Mouse (Mus musculus) lung, embryonic 14.5 days (tissue): Measurements from ENCODE around the gene Tctn3. TPM values are rescaled to one million over a fixed set of nuclear protein-coding genes. Genes with fewer than 3 reads are reported as not detected.
A peak's percentile ranks its signal among the peaks of the same experiment; 100 is the strongest.
"Not testable (repeated sequence)": the region's sequence is repeated elsewhere in the genome, so short reads cannot be mapped to it uniquely, and the experiment has no call there.

ENCODE experiments used
- ATAC-seq: fragments of 200-750 bp; cut with Nextera tagmentation; 2 replicates; pipeline ENCODE4 v1.8.0; 2017; ENCODE audit warnings: mild to moderate bottlenecking, moderate TSS enrichment, moderate library complexity; ENCODE audit not compliant: insufficient read depth
- DNase-seq: peaks from one replicate; pipeline ENCODE4 v3.0.0-alpha.2; 2015
- H3K27ac ChIP-seq: fragments of 300-500 bp; sonication (generic); 2 replicates; pipeline ENCODE4 v1.5.1; 2014; ENCODE audit warnings: low read depth, mild to moderate bottlenecking, moderate library complexity
- H3K27me3 ChIP-seq: fragments of 300-500 bp; sonication (generic); 2 replicates; pipeline ENCODE4 v1.6.1; 2014; ENCODE audit warnings: low read length, control low read depth; ENCODE audit not compliant: insufficient read depth
- H3K36me3 ChIP-seq: fragments of 300-500 bp; sonication (generic); 2 replicates; pipeline ENCODE4 v1.6.1; 2014; ENCODE audit warnings: control low read depth; ENCODE audit not compliant: insufficient read depth
- H3K4me1 ChIP-seq: fragments of 300-500 bp; sonication (generic); 2 replicates; pipeline ENCODE4 v1.6.1; 2014; ENCODE audit warnings: antibody characterized with exemption, control low read depth; ENCODE audit not compliant: insufficient read depth
- H3K4me2 ChIP-seq: fragments of 300-500 bp; sonication (generic); 2 replicates; pipeline ENCODE4 v1.6.1; 2014; ENCODE audit warnings: mild to moderate bottlenecking
- H3K4me3 ChIP-seq: fragments of 300-500 bp; sonication (generic); 2 replicates; pipeline ENCODE4 v1.5.1; 2014; ENCODE audit warnings: low read depth, low read length
- H3K9ac ChIP-seq: fragments of 300-500 bp; sonication (generic); 2 replicates; pipeline ENCODE4 v1.6.1; 2014
- H3K9me3 ChIP-seq: fragments of 300-500 bp; sonication (generic); 2 replicates; pipeline ENCODE4 v1.6.1; 2016; ENCODE audit warnings: low read depth, low read length, control low read depth
- CTCF ChIP-seq: IDR thresholded peaks from 2 replicates; pipeline ENCODE4 v1.5.1; 2016; ENCODE audit warnings: antibody characterized with exemption, low read depth
- WGBS: fragments of 180-500 bp; shearing (Covaris S2); extraction: QIAGEN DNeasy Blood & Tissue Kit; methylation state at CpG from one replicate; pipeline ENCODE4 v1.1.7; 2014; 5-methylcytosine and 5-hydroxymethylcytosine counted together
- polyA plus RNA-seq: library from polyadenylated mRNA; unstranded; fragments of >200 nt; fragmentation: Nextera tagmentation; extraction: Ambion mirVana; gene quantifications from 2 replicates; pipeline ENCODE4 v1.2.1, GENCODE M21; 2014

Gene Tctn3
- polyA plus RNA-seq, 1 experiment from 2014 or later, result 11.2 TPM

DNA sequence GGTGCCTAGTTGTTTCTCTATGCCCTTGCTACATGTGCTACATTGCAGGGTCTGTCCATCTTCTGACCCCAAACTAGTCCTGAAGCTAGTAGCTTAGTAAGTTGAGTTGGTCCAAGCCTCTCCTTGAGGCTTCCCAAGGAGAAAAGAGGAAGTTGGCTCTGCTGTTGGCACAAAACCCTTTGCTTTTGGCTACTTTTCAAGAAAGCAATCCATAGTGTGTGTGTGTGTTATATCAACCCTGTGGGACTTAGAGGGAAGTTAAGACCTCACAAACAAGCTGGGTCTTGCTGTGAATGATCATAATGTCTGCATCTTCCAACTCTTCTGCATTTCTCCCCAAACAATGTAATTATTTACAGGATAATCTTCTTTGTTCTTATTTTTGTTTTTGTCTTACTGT is 16.9 kb upstream of the Tctn3 start:
- no peak overlapping the region for H3K27ac ChIP-seq
- DNase-seq (no peak), ATAC-seq (no peak)
- no peaks in the 10 kb centered on the region for H3K9me3 ChIP-seq
- no peak overlapping the region for H3K4me3 ChIP-seq
- H3K4me1 ChIP-seq, result no peaks in the 10 kb centered on the region
- TF ChIP-seq CTCF, result no peak
- no peak overlapping the region for H3K4me2 ChIP-seq
- no peaks in the 10 kb centered on the region for H3K27me3 ChIP-seq
- no peaks in the 10 kb centered on the region for H3K36me3 ChIP-seq
- no peak overlapping the region for H3K9ac ChIP-seq

- ATAC-seq (no peak), DNase-seq (peak; percentile 20)
- H3K36me3 ChIP-seq, result no peaks in the 10 kb centered on the region
- no peak overlapping the region for H3K4me3 ChIP-seq
- H3K27me3 ChIP-seq, result no peaks in the 10 kb centered on the region
- WGBS, result 42% methylated on average over 12 of the region's 12 CpGs
- no peak overlapping the region for H3K27ac ChIP-seq
- no peaks in the 10 kb centered on the region for H3K4me1 ChIP-seq
- no peak for TF ChIP-seq CTCF
- no peaks in the 10 kb centered on the region for H3K9me3 ChIP-seq
- no peak overlapping the region for H3K4me2 ChIP-seq
- H3K9ac ChIP-seq, result no peak overlapping the region
Observed at GRCm38 (mm10) chr19:40625935-40626334, 13.9 kb upstream of the Tctn3 start.

DNA sequence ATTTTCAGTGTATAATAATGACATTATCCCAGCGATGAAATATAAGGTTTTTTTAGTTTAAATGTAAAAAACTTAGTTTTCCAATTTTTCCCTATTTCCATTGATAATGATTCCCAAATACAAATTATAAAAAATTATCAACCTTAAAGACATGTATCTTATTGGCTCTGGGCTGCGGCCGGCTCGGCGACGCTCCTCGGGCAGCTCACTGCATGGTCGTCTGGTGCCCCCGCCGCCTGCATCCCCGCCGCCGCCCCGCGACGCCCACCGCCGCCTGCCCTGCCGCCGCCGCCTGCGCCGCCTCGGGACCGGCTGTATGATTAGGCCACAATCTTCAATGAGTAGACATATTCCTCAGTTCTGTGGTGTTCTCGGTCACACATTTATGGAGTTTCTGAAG is 9.6 kb upstream of the Tctn3 start:
- not testable (repeated sequence) for H3K27me3 ChIP-seq, H3K36me3 ChIP-seq, H3K9ac ChIP-seq, H3K27ac ChIP-seq, H3K4me1 ChIP-seq, H3K4me2 ChIP-seq, DNase-seq, H3K9me3 ChIP-seq, ATAC-seq, H3K4me3 ChIP-seq
- 27% methylated on average over 10 of the region's 26 CpGs for WGBS

DNA sequence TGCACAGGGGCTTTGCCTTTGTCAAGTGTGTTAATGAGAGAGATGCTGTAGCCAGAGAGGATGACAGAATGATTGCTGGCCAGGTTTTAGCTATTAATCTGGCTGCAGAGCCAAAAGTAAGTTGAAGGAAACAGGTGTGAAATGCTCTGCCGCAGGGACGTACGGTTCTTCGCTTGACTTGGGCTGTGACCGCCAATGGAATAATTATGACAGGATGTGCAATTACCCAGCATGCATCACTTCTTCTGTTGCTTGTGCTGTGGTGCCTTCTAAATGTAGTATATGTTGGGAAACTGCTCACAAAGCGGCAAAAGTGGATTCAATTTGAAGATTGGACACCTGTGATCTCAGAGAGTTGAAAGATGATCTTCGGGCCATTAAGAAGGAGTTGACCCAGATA is 4.0 kb upstream of the Tctn3 start:
- DNase-seq, result no peak
- 0 out of 2 replicates have a peak, but pooled peaks cover 3% of the 10 kb centered on the region for H3K4me1 ChIP-seq

DNA sequence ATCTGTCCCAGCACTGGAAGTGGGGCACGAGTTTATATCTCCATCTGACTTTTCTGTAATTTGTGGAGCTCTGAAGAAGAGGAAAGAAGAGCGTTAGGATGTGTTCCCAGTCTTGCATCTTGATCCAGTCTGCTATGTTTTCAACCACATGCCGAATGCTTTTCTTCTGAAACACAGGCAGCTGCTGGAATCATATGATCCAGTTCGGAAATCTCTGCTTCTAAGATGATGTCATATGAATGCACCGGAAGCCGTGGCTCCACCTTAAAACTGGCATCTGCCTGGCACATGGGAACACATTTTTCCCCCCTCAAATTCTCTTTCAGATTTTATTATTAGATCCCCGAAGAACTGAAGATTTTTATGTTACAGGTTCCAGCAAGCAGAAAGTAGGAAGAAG is 2.8 kb upstream of the Tctn3 start:
- no peaks in the 10 kb centered on the region for H3K27me3 ChIP-seq

More for the DNA sequence above, 4.0 kb upstream of the Tctn3 start:
- WGBS, result 78% methylated on average over 7 of the region's 7 CpGs
- H3K4me3 ChIP-seq, result no peak overlapping the region
- no peak overlapping the region for H3K27ac ChIP-seq
- no peak for TF ChIP-seq CTCF
- no peak overlapping the region for H3K9ac ChIP-seq
- no peak overlapping the region for H3K4me2 ChIP-seq
- H3K9me3 ChIP-seq, result no peaks in the 10 kb centered on the region
- no peaks in the 10 kb centered on the region for H3K36me3 ChIP-seq
- no peaks in the 10 kb centered on the region for H3K27me3 ChIP-seq
- no peak for ATAC-seq

DNA sequence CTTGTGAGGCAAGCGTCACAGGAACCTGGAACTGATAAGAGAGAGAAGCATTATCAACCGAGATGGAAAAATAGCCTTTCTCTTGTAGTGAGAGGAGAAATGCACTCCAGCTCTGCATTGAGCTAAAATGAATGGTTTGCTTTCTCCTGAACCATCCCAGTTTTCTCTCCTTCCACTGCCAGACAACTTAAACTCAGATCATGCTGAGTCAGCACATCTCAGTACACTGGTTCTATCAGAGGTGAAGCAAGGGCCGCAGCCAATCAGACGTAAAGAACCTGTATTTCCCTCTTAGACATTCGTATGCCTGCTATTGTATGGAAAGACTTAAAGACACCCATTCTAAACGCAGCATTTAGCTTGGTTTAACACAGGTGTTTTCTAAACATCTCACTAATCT is 4.4 kb downstream of the Tctn3 start:
- TF ChIP-seq CTCF, result no peak
- Histone ChIP-seq H3K36me3 (peaks cover 19% of the 10 kb centered on the region), H3K27ac (no peak overlapping the region), H3K4me3 (no peak overlapping the region), H3K9me3 (no peaks in the 10 kb centered on the region), H3K27me3 (no peaks in the 10 kb centered on the region), H3K4me2 (no peak overlapping the region), H3K4me1 (0 out of 2 replicates have a peak, but pooled peaks cover 3% of the 10 kb centered on the region), H3K9ac (no peak overlapping the region)
- no peak for DNase-seq
- WGBS, result 86% methylated on average over 6 of the region's 6 CpGs
- ATAC-seq, result no peak

More for the DNA sequence above, 2.8 kb upstream of the Tctn3 start:
- 73% methylated on average over 7 of the region's 7 CpGs for WGBS
- no peaks in the 10 kb centered on the region for H3K36me3 ChIP-seq
- DNase-seq (no peak), ATAC-seq (no peak)
- H3K4me1 ChIP-seq, result 0 out of 2 replicates have a peak, but pooled peaks cover 3% of the 10 kb centered on the region
- no peak overlapping the region for H3K4me3 ChIP-seq
- H3K9ac ChIP-seq, result no peak overlapping the region
- no peaks in the 10 kb centered on the region for H3K9me3 ChIP-seq
- no peak overlapping the region for H3K4me2 ChIP-seq
- no peak for TF ChIP-seq CTCF
- no peak overlapping the region for H3K27ac ChIP-seq

DNA sequence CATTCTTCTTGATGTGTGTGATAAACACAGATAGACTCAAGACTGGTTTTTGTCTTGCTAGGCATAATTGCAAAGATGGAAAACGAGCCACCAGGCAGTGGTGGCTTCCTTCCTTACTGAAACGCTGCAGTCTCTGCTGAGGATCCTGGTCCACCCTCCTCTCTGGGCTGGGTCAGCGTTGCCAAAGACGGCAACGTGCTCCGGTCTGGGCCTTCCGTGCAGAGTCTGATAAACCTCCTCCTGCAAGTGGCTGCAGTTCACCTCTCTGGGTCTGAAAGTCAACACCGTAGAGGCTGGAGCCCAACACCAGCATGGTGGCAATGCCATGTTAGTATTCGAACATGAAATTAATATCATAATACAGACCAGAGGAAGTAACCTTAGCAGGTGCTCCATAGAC is 6.8 kb downstream of the Tctn3 start:
- Histone ChIP-seq H3K9ac (no peak overlapping the region), H3K4me1 (no peaks in the 10 kb centered on the region), H3K36me3 (peaks cover 19% of the 10 kb centered on the region), H3K27ac (no peak overlapping the region), H3K9me3 (no peaks in the 10 kb centered on the region), H3K4me2 (no peak overlapping the region), H3K4me3 (no peak overlapping the region), H3K27me3 (no peaks in the 10 kb centered on the region)
- TF ChIP-seq CTCF, result no peak
- 87% methylated on average over 9 of the region's 9 CpGs for WGBS
- no peak for ATAC-seq
- DNase-seq, result no peak

- no peaks in the 10 kb centered on the region for H3K9me3 ChIP-seq
- no peaks in the 10 kb centered on the region for H3K4me1 ChIP-seq
- H3K27ac ChIP-seq, result no peak overlapping the region
- DNase-seq (no peak), ATAC-seq (no peak)
- no peak overlapping the region for H3K4me2 ChIP-seq
- no peak overlapping the region for H3K9ac ChIP-seq
- 88% methylated on average over 3 of the region's 3 CpGs for WGBS
- H3K36me3 ChIP-seq, result peaks cover 18% of the 10 kb centered on the region
- TF ChIP-seq CTCF, result no peak
- no peaks in the 10 kb centered on the region for H3K27me3 ChIP-seq
- H3K4me3 ChIP-seq, result no peak overlapping the region
Observed at GRCm38 (mm10) chr19:40601870-40602269, 10.2 kb downstream of the Tctn3 start.

DNA sequence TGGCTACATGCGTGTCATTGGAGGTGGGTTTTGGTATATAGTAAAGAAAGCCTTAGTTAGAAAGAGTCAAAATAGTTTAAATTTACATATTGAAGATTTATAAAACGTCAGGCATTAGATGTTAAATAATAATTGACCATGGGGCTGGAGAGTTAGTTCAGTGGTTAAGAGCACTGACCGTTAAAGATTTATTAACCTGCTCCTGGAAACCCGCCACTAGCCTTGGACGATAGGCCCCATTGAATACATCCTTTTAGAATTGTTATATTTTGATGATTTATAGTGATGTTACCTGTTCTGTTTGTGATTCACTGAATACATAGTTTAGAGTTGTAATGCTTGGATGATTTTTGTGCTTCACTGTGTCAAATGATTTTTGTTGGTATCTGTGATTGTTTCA is 11.2 kb downstream of the Tctn3 start:
- ATAC-seq, H3K9ac ChIP-seq, H3K9me3 ChIP-seq, H3K4me1 ChIP-seq, H3K4me3 ChIP-seq, H3K27ac ChIP-seq, H3K27me3 ChIP-seq, H3K4me2 ChIP-seq, DNase-seq: not testable (repeated sequence)
- 85% methylated on average over 5 of the region's 5 CpGs for WGBS
- peaks cover 18% of the 10 kb centered on the region for H3K36me3 ChIP-seq
